Comparison of ENCODE assay signal across 9 mouse cellular contexts in the genomic region with DNA sequence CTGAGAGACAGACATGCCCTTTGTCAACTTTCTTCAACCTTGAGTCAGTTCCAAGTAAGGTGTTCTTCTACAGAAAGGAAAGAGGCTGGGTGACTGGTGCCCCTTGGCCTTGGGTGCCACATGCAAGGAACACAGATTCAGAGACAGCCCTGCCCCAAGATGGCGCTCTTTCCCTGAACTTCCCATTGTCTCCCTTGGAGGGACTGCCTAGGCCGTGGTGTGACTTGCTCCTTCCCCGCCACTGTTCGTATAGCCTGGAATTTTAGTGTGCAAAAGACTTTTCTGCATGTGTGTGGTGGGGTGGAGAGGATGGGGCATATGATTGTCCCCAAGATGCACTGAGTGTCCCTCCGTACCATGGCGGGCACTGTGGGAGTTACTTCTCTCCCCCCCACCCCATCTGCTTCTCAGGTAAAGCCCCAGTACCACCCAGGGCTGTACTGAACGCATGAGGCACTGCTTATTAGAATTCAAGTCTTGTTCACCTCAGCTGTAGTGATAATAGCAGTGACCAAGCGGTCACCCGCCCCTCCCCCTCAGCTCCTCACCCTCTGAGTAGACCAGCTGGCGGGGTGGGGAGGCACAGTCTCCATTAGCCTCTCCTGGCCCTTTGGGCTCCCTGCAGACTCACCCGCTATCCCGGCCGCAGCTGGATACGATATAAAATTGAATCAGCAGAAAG.
DNase-seq lines count a peak whose midpoint lies in the region; ATAC-seq and TF ChIP-seq lines count a peak whose summit lies in the region.
"Had no signal": no experiment of that assay in that cellular context is flagged by ENCODE, and none has a peak within 500 bp of the region (broad histone marks: within the 10 kb centered on the region; RNA-seq: fewer than 3 reads in every experiment).

No protein-coding gene starts in this region.

- no peak overlapping the region for H3K9ac ChIP-seq in heart, adult 2 months (ENCODE audit: low read depth, low read length)
- H3K9ac ChIP-seq in lung, postnatal 0 days (replicated peaks; ENCODE audit: low read depth): no peak overlapping the region
- H3K9ac ChIP-seq: liver, embryonic 15.5 days had no signal

- H3K27ac ChIP-seq in heart, adult 2 months: no peak overlapping the region
- H3K27ac ChIP-seq in lung, postnatal 0 days (ENCODE audit: low read length): no peak overlapping the region
- H3K27ac ChIP-seq: liver, embryonic 15.5 days had no signal

- TF ChIP-seq CTCF in E14TG2a.4 (conservative IDR thresholded peaks at IDR 0.05; ENCODE audit: low read length): peak; percentile 29
- TF ChIP-seq CTCF in heart, adult 2 months (IDR thresholded peaks at IDR 0.05): peak; percentile 51
- peak; percentile 70 for TF ChIP-seq CTCF in lung, postnatal 0 days (IDR thresholded peaks at IDR 0.05)

- TF ChIP-seq EP300 in heart, adult 2 months (IDR thresholded peaks at IDR 0.05; ENCODE audit: insufficient read depth, low read depth, low read length): no peak
- TF ChIP-seq EP300 in lung, postnatal 0 days (IDR thresholded peaks at IDR 0.05): no peak

- H3K4me2 ChIP-seq in lung, postnatal 0 days (replicated peaks; ENCODE audit: low read depth, low read length): no peak overlapping the region
- H3K4me2 ChIP-seq: liver, embryonic 15.5 days had no signal

- peak overlapping the region; percentile 55 for H3K4me3 ChIP-seq in E14TG2a.4 (replicated peaks; ENCODE audit: low read length)
- H3K4me3 ChIP-seq in heart, adult 2 months: no peak overlapping the region
- no peak overlapping the region for H3K4me3 ChIP-seq in lung, postnatal 0 days (ENCODE audit: low read depth, low read length)
- H3K4me3 ChIP-seq: liver, embryonic 15.5 days had no signal

- DNase-seq in 3T3-L1 (ENCODE audit: low read depth, low spot score): peak; percentile 11
- DNase-seq in embryo, embryonic 9.5 days (ENCODE audit: extremely low spot score): peak; percentile 27
- peak; percentile 42 to 62 for DNase-seq in heart, adult 2 months
- peak; percentile 14 for DNase-seq in kidney, adult 9 months
- DNase-seq in lung, postnatal 0 days (ENCODE audit: low spot score): peak; percentile 54
- DNase-seq in right cerebral cortex, postnatal 14 days: peak; percentile 41
- no peak for DNase-seq in yolk sac, embryonic 10.5 days (ENCODE audit: low spot score)

- H3K9me3 ChIP-seq in E14TG2a.4 (ENCODE audit: low read length): peaks cover 18% of the 10 kb centered on the region
- H3K9me3 ChIP-seq in lung, postnatal 0 days (ENCODE audit: low read length): no peaks in the 10 kb centered on the region

- peaks cover 3% of the 10 kb centered on the region; the same call in 1 of the 2 replicates for H3K27me3 ChIP-seq in E14TG2a.4 (ENCODE audit: insufficient read depth, low read length)
- H3K27me3 ChIP-seq in heart, adult 2 months (ENCODE audit: control insufficient read depth, insufficient read depth, low read length): no peaks in the 10 kb centered on the region
- no peaks in the 10 kb centered on the region for H3K27me3 ChIP-seq in lung, postnatal 0 days (replicated peaks; ENCODE audit: insufficient read depth, low read length)
- H3K27me3 ChIP-seq: liver, embryonic 15.5 days had no signal

- ATAC-seq in lung, postnatal 0 days: peak; percentile 30

- WGBS in heart, adult 2 months: 72% methylated on average over 14 of the region's 14 CpGs
- 69% methylated on average over 14 of the region's 14 CpGs for WGBS in lung, postnatal 0 days

- H3K36me3 ChIP-seq in E14TG2a.4 (ENCODE audit: insufficient read depth, low read length): no peaks in the 10 kb centered on the region
- H3K36me3 ChIP-seq in heart, adult 2 months (ENCODE audit: control insufficient read depth, insufficient read depth, low read length): no peaks in the 10 kb centered on the region
- no peaks in the 10 kb centered on the region for H3K36me3 ChIP-seq in lung, postnatal 0 days (ENCODE audit: insufficient read depth, low read length)
- H3K36me3 ChIP-seq: liver, embryonic 15.5 days had no signal

- intact Hi-C loops in heart, adult 2 months (cut with DNase I): loop anchor here (2.0 kb wide), 1 partner anchor 92 kb away; no protein-coding TSS in a partner anchor

- no peak for TF ChIP-seq POLR2A in heart, adult 2 months (IDR thresholded peaks at IDR 0.05; ENCODE audit: insufficient read depth, low read depth, low read length)

- no peaks in the 10 kb centered on the region for H3K79me2 ChIP-seq in heart, adult 2 months (replicated peaks; ENCODE audit: control insufficient read depth, insufficient read depth, low read length)

- peaks cover 15% of the 10 kb centered on the region; the same call in 1 of the 2 replicates for H3K4me1 ChIP-seq in E14TG2a.4 (replicated peaks; ENCODE audit: low read depth, low read length)
- H3K4me1 ChIP-seq in heart, adult 2 months (ENCODE audit: control insufficient read depth, insufficient read depth, low read length): no peaks in the 10 kb centered on the region
- H3K4me1 ChIP-seq in lung, postnatal 0 days (ENCODE audit: insufficient read depth, low read depth, low read length): no peaks in the 10 kb centered on the region
- H3K4me1 ChIP-seq: liver, embryonic 15.5 days had no signal
